Mouse (Mus musculus): ENCODE measurements around the gene Mettl22. TPM values are rescaled to one million over a fixed set of nuclear protein-coding genes. Genes with fewer than 3 reads are reported as not detected.

Gene Mettl22
- total RNA-seq, 2 experiments from 2014 or later = 26.4 to 27.9 TPM

DNA sequence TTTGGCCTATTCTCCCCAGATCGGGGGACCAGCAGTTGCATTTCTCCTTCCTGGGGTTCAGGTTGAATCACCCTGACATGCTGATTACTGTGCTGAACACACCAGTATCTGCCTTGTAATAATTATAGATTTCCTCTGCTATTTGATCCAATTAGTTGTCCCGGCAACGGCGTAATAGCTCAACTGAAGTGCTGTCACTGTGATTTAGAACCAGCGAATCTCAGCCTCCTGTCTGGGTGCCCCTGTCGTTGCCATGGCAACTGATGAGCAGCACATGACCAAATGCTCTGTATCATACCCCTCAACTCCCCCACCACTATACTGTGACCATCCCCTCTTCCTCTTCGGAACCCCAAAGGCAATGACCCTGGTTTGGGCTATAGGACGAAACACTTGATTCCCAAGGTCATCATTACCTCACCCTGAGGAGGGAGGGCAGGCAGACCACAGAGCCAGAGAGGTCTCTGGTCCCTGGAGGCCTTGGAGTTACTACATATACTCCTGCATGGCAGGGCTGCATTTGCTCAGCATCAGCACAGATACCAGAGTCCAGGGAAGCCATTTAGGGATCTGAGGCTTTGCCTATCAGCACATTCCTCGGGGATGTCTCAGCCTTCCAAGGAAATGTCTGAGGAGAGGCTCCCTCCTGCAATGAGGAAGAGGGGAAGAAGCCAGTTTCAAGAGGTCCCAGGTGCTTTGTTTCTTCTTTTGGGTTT lies 68.7 kb downstream of the Mettl22 start:
- DNase-seq (ENCODE audit: low spot score in 2 of 2) = peak in 1 of 2 experiments; percentile 15
- intact Hi-C loops (cut with DNase I) = no loop called here

Other genes with a start within 250 kb of the Mettl22 start
- gene Tmem114, start 45.7 kb upstream of the Mettl22 start, total RNA-seq (2021) = 1 to 10 TPM; 1.5 to 1.8 TPM
- 100 to 1,000 TPM; 155 to 158 TPM for gene Abat, start 42.6 kb downstream of the Mettl22 start, total RNA-seq (2021)
- gene Pmm2, start 166.9 kb downstream of the Mettl22 start, total RNA-seq (2021) = 10 to 100 TPM; 24.3 to 50.5 TPM
- gene Tmem186, start 166.9 kb downstream of the Mettl22 start, total RNA-seq (2021) = 10 to 100 TPM; 12.0 to 13.4 TPM
- 10 to 100 TPM; 15.6 to 20.2 TPM for gene Carhsp1, start 201.4 kb downstream of the Mettl22 start, total RNA-seq (2021)
- not detected for gene Gm5767, start 210.0 kb downstream of the Mettl22 start, total RNA-seq (2021)

All from left cerebral cortex, postnatal 36 days (tissue).